Mouse (Mus musculus) embryonic facial prominence, embryonic 15.5 days (tissue): ENCODE results near the gene Stard9. TPM values are rescaled to one million over a fixed set of nuclear protein-coding genes. Genes with fewer than 3 reads are reported as not detected.

Experiments
- ATAC-seq: fragments of 200-750 bp; cut with Nextera tagmentation; 2 replicates; pipeline ENCODE4 v1.8.0; 2017; ENCODE audit warnings: low read depth, moderate TSS enrichment; ENCODE audit not compliant: insufficient number of reproducible peaks, low FRiP score, low TSS enrichment
- H3K27ac ChIP-seq: fragments of 300-500 bp; sonication (generic); replicated peaks from 2 replicates; pipeline ENCODE4 v1.5.1; 2015; ENCODE audit warnings: mild to moderate bottlenecking, inconsistent platforms
- H3K27me3 ChIP-seq: fragments of 300-500 bp; sonication (generic); 2 replicates; pipeline ENCODE4 v1.6.1; 2015; ENCODE audit warnings: inconsistent platforms
- H3K36me3 ChIP-seq: fragments of 300-500 bp; sonication (generic); 2 replicates; pipeline ENCODE4 v1.6.1; 2015; ENCODE audit warnings: mild to moderate bottlenecking, inconsistent platforms
- H3K4me1 ChIP-seq: fragments of 300-500 bp; sonication (generic); 2 replicates; pipeline ENCODE4 v1.6.1; 2015; ENCODE audit warnings: inconsistent platforms
- H3K4me2 ChIP-seq: fragments of 300-500 bp; sonication (generic); replicated peaks from 2 replicates; pipeline ENCODE4 v1.6.1; 2015; ENCODE audit warnings: mild to moderate bottlenecking, inconsistent platforms
- H3K4me3 ChIP-seq: fragments of 300-500 bp; sonication (generic); replicated peaks from 2 replicates; pipeline ENCODE4 v1.5.1; 2015; ENCODE audit warnings: mild to moderate bottlenecking, inconsistent platforms
- H3K9ac ChIP-seq: fragments of 300-500 bp; sonication (generic); 2 replicates; pipeline ENCODE4 v1.6.1; 2015; ENCODE audit warnings: inconsistent platforms
- H3K9me3 ChIP-seq: fragments of 300-500 bp; sonication (generic); replicated peaks from 2 replicates; pipeline ENCODE4 v1.6.1; 2016; ENCODE audit warnings: inconsistent platforms
- WGBS: fragments of 180-500 bp; shearing (Covaris S2); methylation state at CpG from one replicate; pipeline ENCODE4 v1.1.7; 2015; 5-methylcytosine and 5-hydroxymethylcytosine counted together
- polyA plus RNA-seq: library from polyadenylated mRNA; unstranded; fragments of >200 nt; fragmentation: Nextera tagmentation; extraction: Ambion mirVana; gene quantifications from 2 replicates; pipeline ENCODE4 v1.2.1, GENCODE M21; 2015

Stard9 gene
- polyA plus RNA-seq, 1 experiment from 2014 or later = 6.7 TPM

DNA sequence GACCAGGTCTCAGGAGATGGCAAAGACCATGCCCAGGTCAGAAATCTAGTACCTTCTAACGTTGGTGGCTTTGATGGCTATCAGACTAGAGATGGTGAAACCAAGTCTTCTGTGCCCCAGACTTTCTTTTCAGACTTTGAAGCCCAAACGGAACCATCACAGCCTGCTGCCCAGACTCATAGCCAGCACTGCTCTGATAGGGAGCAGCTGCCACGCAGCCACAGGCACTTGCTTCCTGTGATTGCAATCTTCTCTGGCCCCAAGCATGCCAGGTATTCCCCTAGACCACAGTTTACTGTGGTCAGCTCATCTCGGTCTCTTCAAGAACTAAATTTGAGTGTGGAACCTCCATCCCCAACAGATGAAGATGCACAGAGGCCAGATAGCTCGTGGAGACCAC lies 73.8 kb downstream of the Stard9 start:
- Histone ChIP-seq H3K27ac (no peak overlapping the region), H3K4me2 (no peak overlapping the region), H3K9me3 (no peaks in the 10 kb centered on the region), H3K27me3 (no peaks in the 10 kb centered on the region), H3K4me3 (no peak overlapping the region), H3K36me3 (peaks cover 42% of the 10 kb centered on the region; the same call in 1 of the 2 replicates), H3K9ac (no peak overlapping the region), H3K4me1 (no peaks in the 10 kb centered on the region)
- ATAC-seq = no peak
- WGBS = 74% methylated on average over 5 of the region's 5 CpGs

DNA sequence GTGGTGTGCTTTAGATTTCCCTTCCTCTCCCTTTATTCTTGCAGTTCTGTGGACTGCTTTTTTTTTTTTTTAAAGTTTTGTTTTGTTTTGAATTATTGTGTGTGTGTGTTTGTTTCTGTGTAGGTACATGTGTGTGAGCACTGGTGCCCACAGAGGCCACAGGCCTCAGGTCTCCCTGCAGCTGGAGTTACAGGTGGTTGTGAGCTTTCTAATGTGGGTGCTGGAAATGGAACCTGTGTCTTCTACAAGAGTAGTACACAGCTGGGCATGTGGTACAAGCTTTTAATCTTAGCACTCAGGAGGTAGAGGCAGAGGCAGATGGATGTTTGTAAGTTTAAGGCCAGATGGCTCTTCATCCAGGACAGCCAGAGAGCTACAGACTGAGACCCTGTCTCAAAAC lies 78.1 kb downstream of the Stard9 start:
- no peak for ATAC-seq

DNA sequence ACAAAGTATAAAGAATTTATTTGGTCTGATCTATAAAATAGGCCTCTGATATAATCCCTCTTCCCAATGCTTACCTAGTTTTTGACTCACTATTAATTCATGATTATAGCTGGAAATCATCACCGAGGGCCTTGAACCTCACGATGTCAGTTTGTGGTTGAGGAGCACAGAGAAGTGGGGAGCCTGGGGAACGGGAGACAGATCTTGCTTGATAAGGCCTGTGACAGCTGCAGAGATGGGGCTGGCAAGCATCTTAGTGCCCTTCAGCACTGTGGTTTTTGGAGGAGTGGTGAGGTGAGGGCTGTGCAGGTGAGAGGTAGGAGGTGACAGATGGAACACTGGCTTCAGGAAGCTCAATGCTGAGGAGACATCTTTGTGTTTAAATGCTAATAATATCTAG lies 81.2 kb downstream of the Stard9 start:
- no peak overlapping the region for H3K4me3 ChIP-seq
- H3K9ac ChIP-seq = no peak overlapping the region
- no peak for ATAC-seq
- no peaks in the 10 kb centered on the region for H3K27me3 ChIP-seq
- H3K9me3 ChIP-seq = no peaks in the 10 kb centered on the region
- 82% methylated on average over 3 of the region's 3 CpGs for WGBS
- H3K36me3 ChIP-seq = peaks cover 42% of the 10 kb centered on the region
- no peak overlapping the region for H3K27ac ChIP-seq
- no peaks in the 10 kb centered on the region for H3K4me1 ChIP-seq
- no peak overlapping the region for H3K4me2 ChIP-seq

More for the DNA sequence above, 78.1 kb downstream of the Stard9 start:
- Histone ChIP-seq H3K36me3 (peaks cover 25% of the 10 kb centered on the region), H3K9me3 (no peaks in the 10 kb centered on the region), H3K27me3 (no peaks in the 10 kb centered on the region), H3K4me2 (no peak overlapping the region), H3K27ac (no peak overlapping the region), H3K9ac (no peak overlapping the region), H3K4me1 (no peaks in the 10 kb centered on the region), H3K4me3 (no peak overlapping the region)

DNA sequence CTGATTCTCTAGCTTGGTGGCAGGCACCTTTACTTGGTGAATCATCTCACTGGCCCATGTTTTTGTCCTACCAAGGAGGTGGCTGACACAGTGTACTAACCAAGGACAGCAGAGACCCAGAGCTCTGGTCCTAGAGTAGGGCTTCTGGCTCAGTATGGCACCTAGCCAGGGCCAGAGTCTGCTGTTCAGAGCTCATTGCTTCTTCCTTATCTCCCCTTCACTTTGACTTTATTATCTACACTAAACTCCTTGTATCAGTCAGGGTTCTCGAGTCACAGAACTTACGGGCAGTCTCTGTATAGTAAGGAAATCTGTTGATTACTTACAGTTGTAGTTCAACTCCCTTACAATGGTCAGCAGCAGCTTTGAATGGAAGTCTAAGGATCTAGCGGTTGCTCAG lies 82.0 kb downstream of the Stard9 start:
- Histone ChIP-seq H3K9ac (no peak overlapping the region), H3K36me3 (peaks cover 46% of the 10 kb centered on the region), H3K27ac (no peak overlapping the region), H3K4me1 (no peaks in the 10 kb centered on the region), H3K27me3 (no peaks in the 10 kb centered on the region), H3K9me3 (no peaks in the 10 kb centered on the region), H3K4me3 (no peak overlapping the region), H3K4me2 (no peak overlapping the region)
- no peak for ATAC-seq
- 92% methylated on average over 3 of the region's 3 CpGs for WGBS

DNA sequence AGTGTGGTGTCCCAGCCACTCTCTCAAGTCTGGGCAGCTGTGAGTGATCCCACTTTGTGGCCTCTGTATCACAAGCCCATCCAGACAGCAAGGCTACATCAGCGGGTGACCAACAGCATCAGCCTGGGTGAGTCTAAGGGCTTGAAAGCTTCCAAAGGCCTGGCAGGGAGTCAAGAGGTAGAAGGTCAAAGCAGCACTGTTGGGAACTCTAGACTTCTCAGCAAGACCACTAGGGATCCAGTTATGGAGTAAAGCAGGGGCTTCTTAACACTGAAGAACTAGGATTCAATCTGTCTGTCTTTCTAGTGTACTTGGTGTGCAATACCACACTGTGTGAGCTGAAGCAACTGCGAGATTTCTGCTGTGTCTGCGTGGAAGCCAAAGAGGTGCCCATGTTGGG lies 84.5 kb downstream of the Stard9 start:
- no peaks in the 10 kb centered on the region for H3K4me1 ChIP-seq
- ATAC-seq = no peak
- peaks cover 58% of the 10 kb centered on the region for H3K36me3 ChIP-seq
- WGBS = 95% methylated on average over 3 of the region's 3 CpGs
- no peaks in the 10 kb centered on the region for H3K27me3 ChIP-seq
- H3K9me3 ChIP-seq = no peaks in the 10 kb centered on the region
- no peak overlapping the region for H3K4me2 ChIP-seq
- no peak overlapping the region for H3K27ac ChIP-seq
- H3K4me3 ChIP-seq = no peak overlapping the region
- no peak overlapping the region for H3K9ac ChIP-seq

DNA sequence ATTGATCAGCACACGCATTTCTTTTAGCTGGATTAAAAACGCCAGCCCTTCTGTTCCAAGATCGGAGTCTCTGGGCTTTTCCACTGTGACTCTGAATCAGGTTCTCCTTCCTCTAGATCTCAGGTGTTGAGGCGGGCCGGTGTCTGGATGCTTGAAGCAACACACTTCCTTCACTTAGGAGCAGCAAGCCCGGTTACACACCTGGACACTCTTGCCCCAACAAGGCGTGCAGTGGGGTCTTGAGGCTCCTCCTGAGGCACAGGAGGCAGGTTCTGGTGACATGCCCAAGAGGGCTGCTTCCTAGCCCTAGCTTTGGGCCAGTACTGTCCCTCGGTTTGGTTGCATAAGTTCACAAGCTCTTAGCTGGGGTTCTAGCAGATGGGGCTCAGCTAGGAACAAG lies 89.6 kb downstream of the Stard9 start:
- Histone ChIP-seq H3K4me2 (no peak overlapping the region), H3K27me3 (no peaks in the 10 kb centered on the region), H3K4me3 (no peak overlapping the region), H3K36me3 (peaks cover 89% of the 10 kb centered on the region), H3K9me3 (no peaks in the 10 kb centered on the region), H3K27ac (no peak overlapping the region), H3K4me1 (no peaks in the 10 kb centered on the region), H3K9ac (no peak overlapping the region)
- 94% methylated on average over 8 of the region's 8 CpGs for WGBS
- no peak for ATAC-seq

DNA sequence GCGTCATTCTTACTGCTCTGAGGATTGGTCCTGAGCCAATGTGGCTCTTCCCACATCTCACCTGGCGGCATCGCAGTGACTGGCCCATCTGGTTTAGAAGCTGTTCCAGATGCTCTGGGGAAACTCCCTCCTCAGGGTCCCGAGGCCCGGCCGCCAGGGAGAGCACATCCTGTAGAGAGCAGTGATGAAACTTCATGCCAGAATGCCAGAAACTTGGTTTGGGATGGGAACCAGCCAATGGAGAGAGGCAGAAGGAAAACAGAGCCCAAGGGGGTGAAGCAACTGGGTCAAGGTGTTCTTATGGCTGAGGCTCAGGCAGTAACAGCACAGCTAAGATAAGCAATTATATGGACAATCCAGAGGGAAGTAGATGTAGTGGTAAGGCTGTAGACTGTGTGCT lies 91.9 kb downstream of the Stard9 start:
- Histone ChIP-seq H3K9ac (no peak overlapping the region), H3K27me3 (no peaks in the 10 kb centered on the region), H3K36me3 (peaks cover 92% of the 10 kb centered on the region), H3K4me2 (no peak overlapping the region), H3K9me3 (no peaks in the 10 kb centered on the region), H3K4me1 (no peaks in the 10 kb centered on the region), H3K4me3 (no peak overlapping the region), H3K27ac (no peak overlapping the region)
- WGBS = 65% methylated on average over 6 of the region's 6 CpGs
- no peak for ATAC-seq

DNA sequence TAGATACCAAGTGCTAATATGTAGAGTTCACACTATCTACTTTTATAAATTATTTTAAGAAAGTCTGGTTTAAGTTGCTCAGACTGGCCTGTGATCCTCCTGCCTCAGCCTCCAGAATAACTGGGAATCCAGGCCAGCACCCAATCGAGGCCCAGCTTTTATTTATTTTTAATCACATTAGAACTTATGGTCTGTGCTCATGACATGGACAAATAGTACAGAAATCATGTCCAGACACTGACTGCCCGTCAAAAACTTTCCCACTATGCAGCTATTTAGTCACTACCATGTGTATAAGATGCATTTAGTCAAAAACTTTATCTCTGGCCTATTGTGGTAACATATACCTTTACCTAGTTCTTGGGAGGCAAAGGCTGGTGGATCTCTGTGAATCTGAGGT lies 93.0 kb downstream of the Stard9 start:
- 94% methylated on average over 2 of the region's 2 CpGs for WGBS
- ATAC-seq = no peak
- Histone ChIP-seq H3K27me3 (no peaks in the 10 kb centered on the region), H3K36me3 (peaks cover 97% of the 10 kb centered on the region), H3K9me3 (no peaks in the 10 kb centered on the region), H3K9ac (no peak overlapping the region), H3K4me3 (no peak overlapping the region), H3K4me1 (no peaks in the 10 kb centered on the region), H3K4me2 (no peak overlapping the region), H3K27ac (no peak overlapping the region)

DNA sequence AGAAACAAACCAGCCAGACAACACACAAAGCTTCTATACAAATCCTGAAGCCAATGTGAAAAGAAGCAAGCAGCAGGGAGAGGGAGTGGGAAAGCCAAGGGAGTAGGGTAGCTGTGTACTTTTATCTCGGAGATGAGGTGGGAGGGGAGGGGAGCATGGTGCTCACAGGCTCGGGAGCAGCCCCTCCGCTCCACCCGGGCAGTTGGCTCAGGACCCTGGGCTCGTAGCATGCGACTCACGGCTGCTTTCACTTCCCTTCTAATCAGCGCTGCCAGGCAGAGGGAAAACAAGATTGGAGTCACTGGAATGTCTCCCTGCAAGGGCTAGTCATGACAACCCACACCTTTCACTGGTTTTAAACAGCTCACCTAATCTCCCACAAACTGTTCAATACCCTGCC lies 93.6 kb downstream of the Stard9 start:
- no peaks in the 10 kb centered on the region for H3K4me1 ChIP-seq
- H3K9me3 ChIP-seq = no peaks in the 10 kb centered on the region
- WGBS = 77% methylated on average over 8 of the region's 8 CpGs
- no peak overlapping the region for H3K27ac ChIP-seq
- no peak overlapping the region for H3K4me2 ChIP-seq
- no peak overlapping the region for H3K4me3 ChIP-seq
- no peak overlapping the region for H3K9ac ChIP-seq
- no peaks in the 10 kb centered on the region for H3K27me3 ChIP-seq
- ATAC-seq = no peak
- peaks cover 97% of the 10 kb centered on the region for H3K36me3 ChIP-seq

DNA sequence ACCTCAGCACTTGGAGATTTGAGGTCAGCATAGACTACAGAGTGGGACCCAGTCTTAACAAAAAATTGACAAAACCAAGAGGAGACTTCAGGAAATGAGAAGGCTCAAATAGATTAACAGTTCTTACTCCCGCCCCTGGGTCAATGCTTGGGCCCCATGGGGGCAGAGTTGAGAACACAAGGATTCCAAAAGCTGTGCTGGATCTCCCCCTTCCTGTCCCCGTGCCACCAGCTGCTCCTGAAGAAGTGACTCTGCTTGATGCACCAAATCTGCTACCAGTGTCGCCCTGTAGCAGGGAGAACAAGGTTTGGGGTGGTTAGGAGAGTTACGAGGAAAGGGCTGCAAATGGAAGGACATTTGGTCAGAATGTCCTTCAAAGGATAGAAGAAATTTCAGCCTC lies 94.7 kb downstream of the Stard9 start:
- H3K4me3 ChIP-seq = no peak overlapping the region
- H3K4me1 ChIP-seq = 0 out of 2 replicates have a peak, but pooled peaks cover 4% of the 10 kb centered on the region
- no peak overlapping the region for H3K9ac ChIP-seq
- no peak overlapping the region for H3K27ac ChIP-seq
- no peak overlapping the region for H3K4me2 ChIP-seq
- H3K9me3 ChIP-seq = no peaks in the 10 kb centered on the region
- H3K36me3 ChIP-seq = peaks cover 97% of the 10 kb centered on the region
- ATAC-seq = no peak
- no peaks in the 10 kb centered on the region for H3K27me3 ChIP-seq
- WGBS = 72% methylated on average over 4 of the region's 4 CpGs

DNA sequence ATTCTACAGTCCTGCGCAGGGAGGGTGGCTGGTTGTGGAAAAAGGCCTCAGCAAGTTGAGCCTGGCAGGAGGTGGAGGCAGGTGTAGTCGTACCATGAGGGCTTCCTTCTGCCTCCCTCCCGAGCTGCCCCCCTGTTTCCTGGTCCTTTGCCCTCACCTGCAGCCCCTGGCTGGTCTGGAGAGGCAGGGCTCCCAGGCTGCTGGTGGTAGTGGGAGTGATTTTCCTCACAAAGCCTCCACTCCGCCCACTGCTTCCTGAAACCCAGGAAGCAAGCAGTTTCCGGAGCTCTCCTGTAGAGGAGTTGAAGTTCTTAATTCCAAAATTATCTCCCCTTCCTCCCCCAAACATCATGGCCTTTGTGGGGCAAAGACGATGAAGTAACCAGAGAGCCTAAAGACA lies 95.3 kb downstream of the Stard9 start:
- H3K27ac ChIP-seq = no peak overlapping the region
- peaks cover 10% of the 10 kb centered on the region for H3K4me1 ChIP-seq
- H3K36me3 ChIP-seq = peaks cover 93% of the 10 kb centered on the region
- no peak overlapping the region for H3K4me3 ChIP-seq
- WGBS = 74% methylated on average over 6 of the region's 6 CpGs
- H3K27me3 ChIP-seq = no peaks in the 10 kb centered on the region
- no peaks in the 10 kb centered on the region for H3K9me3 ChIP-seq
- H3K9ac ChIP-seq = no peak overlapping the region
- ATAC-seq = no peak
- no peak overlapping the region for H3K4me2 ChIP-seq

DNA sequence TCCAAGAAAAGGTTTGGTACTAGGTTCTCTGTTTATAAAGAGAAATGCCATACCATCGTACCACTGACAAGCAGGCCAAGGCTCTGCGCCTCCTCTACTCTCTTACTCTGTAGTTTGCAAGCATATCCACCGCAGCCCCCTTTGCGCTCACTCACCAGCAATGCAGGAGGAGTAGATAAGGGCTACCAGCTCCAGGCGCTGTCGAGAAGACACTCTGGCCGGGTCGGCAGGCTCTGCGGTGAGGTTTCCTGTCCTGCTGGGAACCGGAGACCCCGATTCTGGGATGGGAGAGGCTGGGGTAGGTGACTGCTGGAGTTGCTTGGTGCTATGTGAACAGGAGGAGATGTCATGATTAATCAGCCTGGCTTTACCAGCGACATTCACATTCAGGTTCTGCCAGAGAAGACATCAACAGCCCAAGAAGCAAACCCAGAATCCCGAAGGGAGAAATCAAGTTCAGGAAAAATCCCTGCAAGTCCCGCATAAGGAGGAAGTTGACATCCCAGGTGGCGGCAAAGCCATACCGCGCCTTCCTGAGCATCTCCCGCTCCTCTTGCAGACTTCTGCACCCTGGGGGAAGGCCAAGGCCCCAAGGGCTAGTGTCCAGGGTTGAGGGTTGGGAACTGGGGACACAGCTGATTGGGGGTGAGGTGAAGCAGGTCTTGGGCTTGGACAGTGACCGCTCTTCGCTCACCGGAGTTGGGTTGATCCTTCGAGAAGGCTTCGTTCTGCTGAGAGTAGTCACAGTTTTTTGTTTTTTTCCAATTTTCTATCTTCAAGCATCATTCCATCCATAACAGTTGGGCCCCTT lies 101.1 kb downstream of the Stard9 start:
- WGBS = 9% methylated on average over 23 of the region's 23 CpGs
- peak overlapping the region; percentile 91 for H3K4me2 ChIP-seq
- peak overlapping the region; percentile 85 for H3K9ac ChIP-seq
- H3K27me3 ChIP-seq = no peaks in the 10 kb centered on the region
- peaks cover 38% of the 10 kb centered on the region for H3K36me3 ChIP-seq
- peak overlapping the region; percentile 92; the same call in 1 of the 2 replicates for H3K27ac ChIP-seq
- H3K4me3 ChIP-seq = peak overlapping the region; percentile 91
- H3K4me1 ChIP-seq = peaks cover 29% of the 10 kb centered on the region
- ATAC-seq = no peak
- no peaks in the 10 kb centered on the region for H3K9me3 ChIP-seq
